In genomic region chr2:131206778-131207177, GRCm38 (mm10) we compare ENCODE assay signal across 7 mouse cellular contexts. TPM values are rescaled to one million over a fixed set of nuclear protein-coding genes. Genes with fewer than 3 reads are reported as not detected.
DNase-seq lines count a peak whose midpoint lies in the region; ATAC-seq and TF ChIP-seq lines count a peak whose summit lies in the region.

Ap5s1 (plus strand) TSS chr2:131207078.

- peaks cover 2% of the 10 kb centered on the region; the same call in 1 of the 2 replicates for H3K27me3 ChIP-seq in G1E (ENCODE audit: insufficient read depth, low read length)
- H3K27me3 ChIP-seq in forebrain, embryonic 14.5 days (replicated peaks; ENCODE audit: control insufficient read depth, insufficient read depth, low read length): no peaks in the 10 kb centered on the region
- H3K27me3 ChIP-seq in hindbrain, embryonic 13.5 days: no peaks in the 10 kb centered on the region
- H3K27me3 ChIP-seq in liver, embryonic 14.5 days (ENCODE audit: control insufficient read depth, insufficient read depth, low read length): no peaks in the 10 kb centered on the region

- no peak for TF ChIP-seq EP300 in liver, embryonic 14.5 days (IDR thresholded peaks at IDR 0.05; ENCODE audit: low read depth)

- ATAC-seq in G1E (ENCODE audit: extremely low read depth, insufficient number of reproducible peaks, low FRiP score, poor library complexity, severe bottlenecking): no peak
- ATAC-seq in forebrain, embryonic 14.5 days: no peak
- ATAC-seq in hindbrain, embryonic 13.5 days (ENCODE audit: low FRiP score): no peak
- ATAC-seq in liver, embryonic 14.5 days (ENCODE audit: insufficient read depth): no peak
- ATAC-seq in monocyte, adult 5-6 weeks (replicated peaks; ENCODE audit: insufficient number of reproducible peaks, low FRiP score, low TSS enrichment, poor library complexity, severe bottlenecking): no peak

- DNase-seq in 416B (ENCODE audit: low read depth) (peak; percentile 19), G1E (ENCODE audit: low spot score) (no peak)
- no peak for DNase-seq in forebrain, embryonic 14.5 days (ENCODE audit: low spot score)
- no peak for DNase-seq in liver, embryonic 14.5 days (ENCODE audit: low read depth in 3 of 3, low spot score in 3 of 3)
- no peak for DNase-seq in embryo, embryonic 11 days

- no peaks in the 10 kb centered on the region for H3K36me3 ChIP-seq in G1E (replicated peaks)
- no peaks in the 10 kb centered on the region for H3K36me3 ChIP-seq in forebrain, embryonic 14.5 days (ENCODE audit: control insufficient read depth, insufficient read depth, low read length)
- H3K36me3 ChIP-seq in hindbrain, embryonic 13.5 days: no peaks in the 10 kb centered on the region
- peaks cover 7% of the 10 kb centered on the region for H3K36me3 ChIP-seq in liver, embryonic 14.5 days (replicated peaks; ENCODE audit: control insufficient read depth, insufficient read depth, low read depth)

- TF ChIP-seq CTCF in G1E (IDR thresholded peaks at IDR 0.05; ENCODE audit: low read depth, low read length): no peak
- TF ChIP-seq CTCF in liver, embryonic 14.5 days (IDR thresholded peaks at IDR 0.05; ENCODE audit: low read depth): no peak

- H3K4me1 ChIP-seq in G1E (ENCODE audit: insufficient read depth, low read depth, low read length): peaks cover 79% of the 10 kb centered on the region
- peaks cover 10% of the 10 kb centered on the region for H3K4me1 ChIP-seq in forebrain, embryonic 14.5 days (ENCODE audit: control insufficient read depth, insufficient read depth, low read length)
- peaks cover 21% of the 10 kb centered on the region for H3K4me1 ChIP-seq in hindbrain, embryonic 13.5 days (replicated peaks)
- peaks cover 79 to 80% of the 10 kb centered on the region in 2 experiments for H3K4me1 ChIP-seq in liver, embryonic 14.5 days (replicated peaks; ENCODE audit: control insufficient read depth in 2 of 2, insufficient read depth in 2 of 2, low read length in 1 of 2)

- H3K4me2 ChIP-seq in forebrain, embryonic 14.5 days (ENCODE audit: low read length): no peak within 1 kb of the TSS
- no peak within 1 kb of the TSS for H3K4me2 ChIP-seq in hindbrain, embryonic 13.5 days
- peak within 1 kb of the TSS; percentile 58 for H3K4me2 ChIP-seq in liver, embryonic 14.5 days (ENCODE audit: low read depth)

- no peak within 1 kb of the TSS for H3K27ac ChIP-seq in forebrain, embryonic 14.5 days (ENCODE audit: low read depth, low read length)
- H3K27ac ChIP-seq in hindbrain, embryonic 13.5 days: no peak within 1 kb of the TSS
- H3K27ac ChIP-seq in liver, embryonic 14.5 days: peak within 1 kb of the TSS; percentile 98

- WGBS in forebrain, embryonic 14.5 days: 87% methylated on average over 4 of the region's 4 CpGs
- WGBS in hindbrain, embryonic 13.5 days: 85% methylated on average over 4 of the region's 4 CpGs
- WGBS in liver, embryonic 14.5 days (ENCODE audit: insufficient replicate concordance): 67% methylated on average over 4 of the region's 4 CpGs

- peak within 1 kb of the TSS; percentile 45; the same call in 1 of the 2 replicates for H3K4me3 ChIP-seq in G1E (ENCODE audit: low read depth, low read length)
- H3K4me3 ChIP-seq in forebrain, embryonic 14.5 days (ENCODE audit: low read depth, low read length): no peak within 1 kb of the TSS
- H3K4me3 ChIP-seq in hindbrain, embryonic 13.5 days: no peak within 1 kb of the TSS
- no peak within 1 kb of the TSS for H3K4me3 ChIP-seq in liver, embryonic 14.5 days (ENCODE audit: insufficient read depth in 1 of 2, low read depth in 2 of 2, low read length in 2 of 2)

- H3K9ac ChIP-seq in forebrain, embryonic 14.5 days (ENCODE audit: low read length): no peak within 1 kb of the TSS
- no peak within 1 kb of the TSS for H3K9ac ChIP-seq in hindbrain, embryonic 13.5 days
- H3K9ac ChIP-seq in liver, embryonic 14.5 days (replicated peaks): peak within 1 kb of the TSS; percentile 59

- H3K9me3 ChIP-seq in G1E (replicated peaks): no peaks in the 10 kb centered on the region
- H3K9me3 ChIP-seq in forebrain, embryonic 14.5 days (replicated peaks; ENCODE audit: control insufficient read depth, low read length): no peaks in the 10 kb centered on the region
- no peaks in the 10 kb centered on the region for H3K9me3 ChIP-seq in hindbrain, embryonic 13.5 days
- no peaks in the 10 kb centered on the region for H3K9me3 ChIP-seq in liver, embryonic 14.5 days (ENCODE audit: control insufficient read depth, low read length)

RNA-seq across cellular contexts. Expression of gene Ap5s1, which starts in this region (rescaled TPM):
- total RNA-seq in G1E (2014; fragmentation: Nextera tagmentation) (5.1 and 31.3 TPM in 2 replicates), G1E (2017) (5.1 and 5.2 TPM in 2 replicates)
- 3.3 and 8.4 TPM in 2 replicates for polyA plus RNA-seq in G1E (2012)
- 29.9 and 30.3 TPM in 2 replicates for polyA plus RNA-seq in forebrain, embryonic 14.5 days (2014; fragmentation: Nextera tagmentation; extraction: Ambion mirVana)
- polyA plus RNA-seq in hindbrain, embryonic 13.5 days (2015; fragmentation: Nextera tagmentation; extraction: Ambion mirVana): 31.0 and 35.8 TPM in 2 replicates
- 19.5 and 20.0 TPM in 2 replicates for polyA plus RNA-seq in liver, embryonic 14.5 days (2012; rRNA removed)
- 13.1 and 17.0 TPM in 2 replicates for polyA plus RNA-seq in liver, embryonic 14.5 days (2014; fragmentation: Nextera tagmentation; extraction: Ambion mirVana)
- 3.0 to 15.2 TPM (median 13.2 TPM) in 3 replicates for total RNA-seq in monocyte, adult 5-6 weeks (2017)
